Mouse (Mus musculus) C2C12 (cell line): ENCODE measurements around the gene Enox1. TPM values are rescaled to one million over a fixed set of nuclear protein-coding genes. Genes with fewer than 3 reads are reported as not detected.
A peak's percentile ranks its signal among the peaks of the same experiment; 100 is the strongest.

Experiments used
- H3K27me3 ChIP-seq: one replicate; pipeline ENCODE4 v1.6.1; 2011; ENCODE audit not compliant: control insufficient read depth, insufficient read depth, insufficient read length
- H3K36me3 ChIP-seq: one replicate; pipeline ENCODE4 v1.6.1; 2011; ENCODE audit not compliant: control insufficient read depth, insufficient read depth
- H3K4me3 ChIP-seq: one replicate; pipeline ENCODE4 v1.5.1; 2011; ENCODE audit warnings: mild to moderate bottlenecking, control low read depth; ENCODE audit not compliant: poor library complexity, insufficient read depth, severe bottlenecking
- H3K79me2 ChIP-seq: one replicate; pipeline ENCODE4 v1.6.1; 2011; ENCODE audit not compliant: control insufficient read depth, insufficient read depth
- H3K79me3 ChIP-seq: one replicate; pipeline ENCODE4 v1.6.1; 2011; ENCODE audit warnings: low read depth, control low read depth
- H3ac ChIP-seq: one replicate; pipeline ENCODE3; 2011; ENCODE audit warnings: low read depth; ENCODE audit not compliant: control insufficient read depth, insufficient read length
- CEBPB ChIP-seq: IDR thresholded peaks from one replicate; pipeline ENCODE4 v1.6.1; 2011; ENCODE audit warnings: low read depth, mild to moderate bottlenecking, control low read depth, moderate library complexity
- CTCF ChIP-seq: IDR thresholded peaks from one replicate; pipeline ENCODE4 v1.5.1; 2011; ENCODE audit not compliant: control insufficient read depth, insufficient read depth, insufficient read length
- FOSL1 ChIP-seq: IDR thresholded peaks from one replicate; pipeline ENCODE4 v1.8.0; 2011; ENCODE audit warnings: mild to moderate bottlenecking, low read length; ENCODE audit not compliant: poor library complexity, insufficient read depth, severe bottlenecking
- MAX ChIP-seq: IDR thresholded peaks from one replicate; pipeline ENCODE4 v1.6.1; 2011; ENCODE audit warnings: mild to moderate bottlenecking, control low read depth
- MYOD1 ChIP-seq: IDR thresholded peaks from one replicate; pipeline ENCODE4 v1.6.1; 2011; ENCODE audit warnings: low read depth; ENCODE audit not compliant: control insufficient read depth, insufficient read length
- MYOG ChIP-seq: IDR thresholded peaks from one replicate; pipeline ENCODE4 v1.6.1; 2011; ENCODE audit not compliant: control insufficient read depth, insufficient read length; ENCODE audit errors: extremely low read depth
- USF1 ChIP-seq: IDR thresholded peaks from one replicate; pipeline ENCODE4 v1.6.1; 2011; ENCODE audit warnings: low read depth, mild to moderate bottlenecking, control low read depth, moderate library complexity
- polyA plus RNA-seq: library from polyadenylated mRNA; unstranded; fragments of >200 nt; fragmentation: generic; extraction: Trizol; gene quantifications from one replicate; pipeline ENCODE4 v1.2.1, GENCODE M21; 2012; ENCODE audit warnings: missing spikeins

Enox1 gene
- polyA plus RNA-seq, 1 experiment = 0.75 TPM

GRCm38 (mm10) chr14:77669494-77669893, 512.9 kb downstream of the Enox1 start:
- no peaks in the 10 kb centered on the region for H3K79me3 ChIP-seq
- H3K27me3 ChIP-seq = no peaks in the 10 kb centered on the region
- H3K36me3 ChIP-seq = no peaks in the 10 kb centered on the region
- no peaks in the 10 kb centered on the region for H3K79me2 ChIP-seq
- H3K4me3 ChIP-seq = no peak overlapping the region
- H3ac ChIP-seq = no peak overlapping the region
- TF ChIP-seq MYOG = no peak
- TF ChIP-seq CEBPB = no peak
- TF ChIP-seq CTCF = no peak
- no peak for TF ChIP-seq MAX
- TF ChIP-seq MYOD1 = no peak
- no peak for TF ChIP-seq FOSL1
- no peak for TF ChIP-seq USF1

DNA sequence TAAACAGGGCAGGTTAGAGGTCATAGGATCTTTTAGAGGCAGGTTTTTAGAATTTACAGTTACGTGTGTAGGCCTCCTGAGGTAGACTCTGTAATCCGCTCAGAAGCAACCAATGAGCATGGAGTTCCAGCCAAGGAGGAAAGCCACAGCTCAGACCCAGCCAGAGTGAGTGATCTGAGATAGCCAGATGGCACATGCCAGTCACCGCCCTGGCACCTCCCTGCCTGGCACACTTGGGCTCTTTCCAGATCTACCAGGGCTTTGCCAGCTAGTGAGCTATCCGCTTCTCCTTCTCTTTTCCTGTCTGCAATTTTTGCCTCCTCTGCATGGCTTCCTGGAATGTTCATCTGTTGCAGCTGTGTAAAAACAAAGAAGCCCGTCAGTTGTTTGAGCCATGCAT, 514.4 kb downstream of the Enox1 start:
- H3K4me3 ChIP-seq = no peak overlapping the region
- no peak overlapping the region for H3ac ChIP-seq
- H3K79me2 ChIP-seq = no peaks in the 10 kb centered on the region
- no peaks in the 10 kb centered on the region for H3K27me3 ChIP-seq
- TF ChIP-seq USF1 (no peak), MYOD1 (peak; percentile 2)
- no peaks in the 10 kb centered on the region for H3K36me3 ChIP-seq
- no peaks in the 10 kb centered on the region for H3K79me3 ChIP-seq

DNA sequence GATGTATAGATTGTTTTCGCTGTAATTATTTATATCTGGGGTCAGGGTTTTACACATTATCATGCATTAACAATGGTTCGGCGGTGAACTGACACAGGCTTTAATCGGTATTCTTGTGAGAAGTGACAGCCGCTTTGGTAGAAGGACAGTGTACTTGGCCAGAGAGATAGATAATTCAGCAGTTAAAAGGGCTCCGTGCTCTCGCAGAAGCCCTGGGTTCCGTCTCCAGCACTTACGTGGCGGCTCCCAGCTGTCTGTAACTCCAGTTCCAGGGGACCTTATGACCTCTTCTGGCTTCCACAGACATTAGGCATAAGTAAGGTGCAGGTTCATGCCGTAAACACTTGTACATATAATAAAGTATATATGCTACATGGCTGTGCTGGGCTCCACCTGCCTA, 515.4 kb downstream of the Enox1 start:
- Histone ChIP-seq H3K36me3 (no peaks in the 10 kb centered on the region), H3ac (no peak overlapping the region), H3K79me2 (no peaks in the 10 kb centered on the region), H3K4me3 (no peak overlapping the region), H3K79me3 (no peaks in the 10 kb centered on the region), H3K27me3 (no peaks in the 10 kb centered on the region)
- TF ChIP-seq CEBPB (no peak), MYOD1 (no peak), FOSL1 (no peak), USF1 (no peak), MAX (no peak), CTCF (no peak), MYOG (no peak)

- H3K79me3 ChIP-seq = no peaks in the 10 kb centered on the region
- no peaks in the 10 kb centered on the region for H3K27me3 ChIP-seq
- H3K79me2 ChIP-seq = no peaks in the 10 kb centered on the region
- no peaks in the 10 kb centered on the region for H3K36me3 ChIP-seq
- TF ChIP-seq CEBPB = no peak
- TF ChIP-seq MYOG = no peak
- no peak for TF ChIP-seq MAX
- TF ChIP-seq CTCF = no peak
- no peak for TF ChIP-seq MYOD1
- TF ChIP-seq USF1 = no peak
- TF ChIP-seq FOSL1 = no peak
- no peak overlapping the region for H3K4me3 ChIP-seq
- H3ac ChIP-seq = no peak overlapping the region
Observed at GRCm38 (mm10) chr14:77673138-77673537, 516.6 kb downstream of the Enox1 start.

DNA sequence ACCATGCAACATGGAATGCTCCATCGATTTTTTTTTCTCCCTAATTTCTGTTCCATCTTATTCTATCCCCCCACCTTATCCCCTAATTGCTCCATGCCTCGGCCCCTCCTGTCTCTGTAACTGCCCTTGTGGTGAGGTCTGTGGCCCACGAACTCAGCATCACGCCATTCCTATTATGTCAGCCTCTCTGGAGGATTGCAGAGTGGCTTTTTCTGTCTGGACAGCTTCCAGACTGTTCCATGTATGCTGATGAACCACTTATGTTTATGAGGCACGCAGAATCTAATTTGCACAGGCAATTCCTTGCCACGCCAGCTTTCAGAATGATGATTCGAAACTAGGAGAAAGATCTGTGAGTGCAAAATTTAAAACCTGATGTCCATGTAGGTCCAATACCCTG, 521.4 kb downstream of the Enox1 start:
- Histone ChIP-seq H3K36me3 (no peaks in the 10 kb centered on the region), H3K27me3 (no peaks in the 10 kb centered on the region), H3K4me3 (no peak overlapping the region), H3K79me2 (no peaks in the 10 kb centered on the region), H3ac (no peak overlapping the region), H3K79me3 (no peaks in the 10 kb centered on the region)
- TF ChIP-seq CTCF = no peak

GRCm38 (mm10) chr14:77679877-77680276, 523.3 kb downstream of the Enox1 start:
- H3K36me3 ChIP-seq = no peaks in the 10 kb centered on the region
- no peak overlapping the region for H3ac ChIP-seq
- H3K79me3 ChIP-seq = no peaks in the 10 kb centered on the region
- no peaks in the 10 kb centered on the region for H3K27me3 ChIP-seq
- H3K79me2 ChIP-seq = no peaks in the 10 kb centered on the region
- H3K4me3 ChIP-seq = no peak overlapping the region
- no peak for TF ChIP-seq FOSL1
- TF ChIP-seq MYOD1 = no peak
- no peak for TF ChIP-seq USF1
- TF ChIP-seq MYOG = no peak
- TF ChIP-seq CEBPB = no peak
- TF ChIP-seq MAX = no peak
- no peak for TF ChIP-seq CTCF
